Mouse (Mus musculus): ENCODE data around the gene Cebpb. TPM values are rescaled to one million over a fixed set of nuclear protein-coding genes. Genes with fewer than 3 reads are reported as not detected.

Gene Cebpb
- total RNA-seq, 2 experiments from 2014 or later = 95.1 to 169 TPM

DNA sequence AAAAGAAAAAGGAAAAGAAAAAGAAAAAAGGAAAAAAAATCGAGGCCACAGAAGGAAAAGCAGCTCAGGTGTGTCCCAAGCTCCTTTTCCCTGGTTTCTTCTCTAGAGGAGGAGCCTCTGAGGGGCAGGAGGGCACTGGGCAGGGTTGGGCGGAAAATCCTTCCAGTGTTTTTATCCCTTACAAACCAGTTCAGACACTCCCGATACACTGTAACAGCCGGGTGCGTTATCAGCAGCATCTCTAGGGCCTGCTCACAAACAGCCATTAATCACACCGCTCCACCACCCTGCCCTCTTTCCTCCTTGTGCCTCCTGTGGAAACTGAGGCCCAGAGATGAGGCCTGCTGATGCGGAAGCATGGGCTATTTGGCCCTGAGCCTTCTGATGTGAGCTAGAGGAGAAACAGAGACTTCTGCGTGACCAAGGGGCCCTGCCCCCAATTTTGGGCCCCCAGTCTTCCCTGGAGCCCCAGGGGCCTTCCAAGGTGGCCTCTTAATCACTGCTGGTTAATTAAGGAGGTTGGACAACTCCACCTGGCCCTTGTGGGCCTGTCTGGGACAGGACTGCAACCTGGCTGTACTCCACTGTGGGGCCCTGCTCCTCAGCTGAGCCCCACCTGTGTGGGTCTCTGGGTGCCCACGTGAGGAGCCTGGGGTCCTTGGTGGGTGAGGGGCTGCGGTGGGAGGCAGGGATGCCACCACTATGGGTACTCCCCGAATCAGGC lies 32.6 kb downstream of the Cebpb start:
- no peak for DNase-seq (ENCODE audit: low spot score)

DNA sequence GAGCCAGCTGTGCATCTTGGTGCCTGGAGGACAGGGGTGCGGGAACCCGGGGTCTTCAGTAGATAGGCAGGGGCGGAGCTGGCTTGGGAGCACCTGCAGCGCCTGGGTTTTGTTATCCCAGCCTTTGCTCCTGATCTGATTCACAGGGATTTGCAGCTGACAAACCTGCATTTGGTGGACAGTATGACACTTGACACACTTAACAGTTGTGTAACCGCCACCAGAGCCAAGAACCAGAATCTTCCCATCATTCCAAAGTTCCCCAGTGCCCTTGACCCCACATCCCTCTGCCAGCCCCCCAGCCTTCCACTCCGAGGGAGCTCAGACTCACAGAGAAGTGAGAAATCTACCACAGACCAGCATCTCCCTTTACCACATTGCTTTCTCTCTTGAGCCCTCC lies 33.8 kb downstream of the Cebpb start:
- DNase-seq (ENCODE audit: low spot score) = no peak

GRCm38 (mm10) chr2:167723589-167724206 lies 35.0 kb downstream of the Cebpb start:
- no peak for DNase-seq (ENCODE audit: low spot score)

- no peak for DNase-seq (ENCODE audit: low spot score)
Measured at GRCm38 (mm10) chr2:167725879-167726278, 37.2 kb downstream of the Cebpb start.

DNA sequence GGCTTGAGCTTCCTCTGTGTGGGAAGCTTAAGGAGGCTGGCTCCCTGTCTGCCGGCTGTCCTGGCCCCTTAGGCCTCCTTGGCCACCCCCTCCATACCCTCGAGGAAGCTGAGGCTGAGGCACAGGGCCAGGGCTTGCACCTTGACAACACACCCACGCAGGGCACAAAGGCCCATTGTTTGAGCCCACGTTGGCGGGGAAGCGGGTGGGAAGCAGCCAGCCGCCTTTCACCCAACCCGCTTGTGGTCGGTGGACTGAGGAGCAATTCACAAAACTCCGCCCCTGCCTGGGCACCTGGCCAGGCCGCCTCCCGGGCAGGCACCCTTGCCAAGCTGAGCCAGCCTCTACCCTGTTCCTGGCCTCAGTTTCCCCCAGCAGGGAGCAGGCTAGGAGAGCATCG lies 38.4 kb downstream of the Cebpb start:
- no peak for DNase-seq (ENCODE audit: low spot score)

DNA sequence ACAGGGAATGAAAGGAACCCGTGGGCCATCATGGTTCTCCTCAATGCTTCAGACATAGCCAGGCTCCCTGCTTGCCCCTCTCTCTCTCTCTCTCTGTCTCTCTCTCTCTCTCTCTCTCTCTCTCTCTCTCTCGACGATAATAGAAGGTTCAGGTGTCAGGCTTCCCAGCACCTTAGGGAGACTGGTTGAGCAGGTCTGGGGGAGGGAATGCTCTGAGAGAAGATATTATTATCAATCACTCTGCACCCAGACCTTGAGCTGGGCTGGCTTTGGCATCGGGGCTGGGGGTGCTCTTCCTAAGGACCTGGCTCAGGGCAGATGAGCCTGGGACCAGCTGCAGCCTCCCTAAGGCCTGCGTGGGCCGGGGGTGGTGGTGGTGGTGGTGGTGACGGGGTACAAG lies 41.3 kb downstream of the Cebpb start:
- no peak for DNase-seq (ENCODE audit: low spot score)

DNA sequence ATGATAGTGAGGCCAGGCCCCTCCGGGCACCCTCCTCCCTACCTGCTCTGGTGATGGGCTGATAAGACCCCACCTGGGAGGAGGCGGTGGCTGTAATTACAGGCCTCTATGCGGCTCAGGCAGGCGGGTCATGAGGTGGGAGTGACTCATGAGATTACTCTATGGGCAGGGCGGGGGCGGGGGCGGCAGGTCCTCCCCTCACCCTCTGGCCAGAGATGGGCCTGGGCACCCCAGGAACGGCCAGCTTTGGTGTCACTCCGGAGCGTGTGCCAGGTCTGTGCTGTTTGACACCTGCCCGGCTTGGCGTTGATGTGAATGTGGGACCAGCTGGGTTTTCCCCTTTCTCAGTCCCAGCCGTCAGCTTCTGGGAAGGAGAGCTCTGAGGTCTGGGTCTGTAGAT lies 42.4 kb downstream of the Cebpb start:
- DNase-seq (ENCODE audit: low spot score) = peak; percentile 74

DNA sequence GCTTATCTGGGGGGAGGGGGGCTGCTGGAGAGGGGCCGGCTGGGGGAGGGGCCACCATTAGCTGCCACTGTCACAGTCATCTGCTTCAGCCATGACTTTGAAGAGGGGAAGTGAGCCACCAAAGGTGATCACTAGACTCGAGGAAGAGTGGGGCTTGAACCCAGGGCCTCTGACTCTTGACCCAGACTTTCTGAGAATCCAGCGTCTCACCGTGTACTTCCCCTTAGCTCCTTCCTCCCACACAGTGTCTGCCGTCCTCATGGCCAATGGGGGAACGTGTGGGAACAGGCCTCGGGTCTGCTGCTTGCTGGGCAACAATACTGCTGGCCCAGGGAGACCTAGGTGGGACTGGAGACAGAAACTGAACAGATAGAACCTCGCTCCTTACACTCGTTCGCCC lies 46.1 kb downstream of the Cebpb start:
- no peak for DNase-seq (ENCODE audit: low spot score)

DNA sequence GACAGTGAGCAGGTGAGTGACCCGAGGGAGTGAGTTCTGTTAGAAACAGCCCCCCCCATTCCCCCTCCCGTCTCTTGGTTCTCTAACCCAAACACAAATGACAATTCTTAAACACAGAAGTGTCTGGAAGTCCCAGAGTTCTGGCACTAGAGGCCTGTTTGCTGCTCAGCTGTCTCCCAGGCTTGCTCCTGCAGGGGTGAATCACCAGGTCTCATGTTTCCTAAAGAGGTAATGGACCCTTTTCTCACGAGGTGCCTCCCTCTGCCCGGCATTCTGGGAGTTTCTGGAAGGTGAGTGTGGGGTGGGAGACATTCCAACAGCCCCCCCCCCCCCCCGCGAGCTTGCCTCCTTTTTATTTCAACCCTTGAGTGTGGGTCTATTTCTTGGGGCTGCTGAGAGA lies 50.3 kb downstream of the Cebpb start:
- DNase-seq (ENCODE audit: low spot score) = peak; percentile 55

Small RNAs within 50 kb of the gene (microRNA-seq; reads per million reads assigned to microRNA genes)
- gene Gm22355 = not detected

Other genes with a start within 250 kb of the Cebpb start
- 10 to 100 TPM; 37.5 to 45.6 TPM for gene Rnf114, start 196.3 kb upstream of the Cebpb start, total RNA-seq (2021)
- gene Spata2, start 196.0 kb upstream of the Cebpb start, total RNA-seq (2021) = 10 to 100 TPM; 18.4 to 19.5 TPM
- gene Snai1, start 150.7 kb upstream of the Cebpb start, total RNA-seq (2021) = 1 to 10 TPM in 1 of 2 experiments, under 1 TPM in 1; 0.73 to 1.0 TPM
- 100 to 1,000 TPM; 175 to 191 TPM for gene Ube2v1, start 56.8 kb upstream of the Cebpb start, total RNA-seq (2021)
- gene Gm20431, start 27.4 kb upstream of the Cebpb start, total RNA-seq (2021) = 1 to 10 TPM; 8.0 to 9.4 TPM
- gene Tmem189, start 907 bp downstream of the Cebpb start, total RNA-seq (2021) = 10 to 100 TPM; 10.4 to 15.0 TPM
- 10 to 100 TPM; 17.6 to 19.3 TPM for gene Ptpn1, start 243.1 kb downstream of the Cebpb start, total RNA-seq (2021)

Data from gastrocnemius, adult 18-20 months (tissue).